Mouse (Mus musculus): ENCODE results near the gene Prkacb. TPM values are rescaled to one million over a fixed set of nuclear protein-coding genes. Genes with fewer than 3 reads are reported as not detected.

The Prkacb gene
- total and polyA plus RNA-seq, 3 experiments: 16.5 to 55.6 (median 31.8) TPM

DNA sequence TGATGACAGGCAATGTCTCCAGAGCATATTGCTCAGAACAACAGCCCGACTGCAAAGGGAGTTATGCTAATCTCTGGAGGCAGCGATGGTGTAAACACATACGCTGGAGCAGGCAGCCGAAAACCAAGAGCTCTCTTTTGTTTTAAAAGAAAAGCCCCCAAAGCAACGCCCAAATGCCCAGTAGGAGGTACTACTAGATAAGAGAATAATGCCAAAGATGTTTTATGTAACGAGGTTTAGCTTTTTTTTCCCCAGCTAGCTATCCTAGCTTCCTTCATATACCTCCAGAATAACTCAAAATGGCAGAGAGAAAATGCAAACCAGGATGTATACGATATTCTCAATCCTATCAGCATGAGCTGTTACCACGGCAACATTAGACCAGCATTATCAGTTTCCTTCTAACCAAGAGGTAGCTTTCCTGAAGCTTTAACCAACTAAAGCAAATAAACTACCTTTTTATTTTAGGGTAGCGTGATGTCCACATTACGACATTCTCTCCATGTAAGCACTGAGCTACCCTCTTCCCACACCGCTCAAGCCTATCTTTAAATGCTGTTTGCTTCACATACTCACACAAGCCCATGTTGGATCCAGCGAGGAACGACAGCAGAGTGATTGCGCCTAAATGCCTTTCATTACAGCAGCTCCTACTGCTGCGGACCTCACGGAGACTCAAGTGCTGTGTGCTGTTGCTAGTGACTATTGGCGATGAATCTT lies 42.7 kb downstream of the Prkacb start:
- TF ChIP-seq CHD1 (IDR thresholded peaks at IDR 0.05; ENCODE audit: low read depth, low read length): no peak
- no peak for TF ChIP-seq NELFE (IDR thresholded peaks at IDR 0.05; ENCODE audit: low read depth, low read length)
- no peak for TF ChIP-seq MAX (IDR thresholded peaks at IDR 0.05; ENCODE audit: low read length)
- Histone ChIP-seq H3K36me3 (ENCODE audit: control insufficient read depth in 1 of 2, insufficient read depth in 2 of 2, low read length in 2 of 2) (peaks cover 0 to 5% of the 10 kb centered on the region in 2 experiments; a peak in 2 of 4 replicates), H3K4me3 (ENCODE audit: control insufficient read depth in 1 of 2, insufficient read depth in 1 of 2, low read depth in 2 of 2, low read length in 2 of 2) (no peak overlapping the region), H3K79me2 (ENCODE audit: control insufficient read depth, insufficient read depth, low read length, poor library complexity) (no peaks in the 10 kb centered on the region; the same call in 1 of the 2 replicates), H3K27me3 (ENCODE audit: control insufficient read depth in 1 of 2, insufficient read depth in 2 of 2, low read length in 2 of 2) (no peaks in the 10 kb centered on the region), H3K4me1 (ENCODE audit: control insufficient read depth in 1 of 2, insufficient read depth in 2 of 2, low read length in 2 of 2) (peaks cover 4 to 9% of the 10 kb centered on the region in 2 experiments), H3K9ac (ENCODE audit: control insufficient read depth, low read depth, low read length, poor library complexity, severe bottlenecking) (no peak overlapping the region), H3K9me3 (replicated peaks; ENCODE audit: insufficient read depth, low read length) (no peaks in the 10 kb centered on the region), H3K27ac (ENCODE audit: control insufficient read depth, low read depth, low read length) (no peak overlapping the region)
- no peak for DNase-seq (ENCODE audit: low read depth, low spot score)

DNA sequence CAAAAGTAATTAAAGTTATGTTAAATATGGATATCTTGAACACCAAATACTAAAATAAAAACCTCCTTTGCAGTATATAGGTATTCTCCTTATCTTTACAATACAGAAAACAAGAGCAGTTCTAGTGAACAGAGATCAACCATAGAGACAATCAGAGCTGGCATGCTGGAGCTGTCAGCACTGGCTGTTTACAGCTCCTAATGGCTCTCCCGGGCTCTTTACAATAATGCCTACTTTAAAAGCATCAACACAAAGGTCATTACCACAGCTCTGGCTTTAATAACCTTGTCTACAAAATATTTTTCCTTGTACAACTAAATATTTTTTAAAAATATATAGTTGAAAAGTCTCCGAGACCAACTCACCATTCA lies 43.2 kb downstream of the Prkacb start:
- no peaks in the 10 kb centered on the region for H3K9me3 ChIP-seq (replicated peaks; ENCODE audit: insufficient read depth, low read length)
- no peak overlapping the region for H3K27ac ChIP-seq (ENCODE audit: control insufficient read depth, low read depth, low read length)
- H3K79me2 ChIP-seq (ENCODE audit: control insufficient read depth, insufficient read depth, low read length, poor library complexity): no peaks in the 10 kb centered on the region; the same call in 1 of the 2 replicates
- peaks cover 0 to 8% of the 10 kb centered on the region in 2 experiments; a peak in 2 of 4 replicates for H3K36me3 ChIP-seq (ENCODE audit: control insufficient read depth in 1 of 2, insufficient read depth in 2 of 2, low read length in 2 of 2)
- no peak overlapping the region for H3K9ac ChIP-seq (ENCODE audit: control insufficient read depth, low read depth, low read length, poor library complexity, severe bottlenecking)
- DNase-seq (ENCODE audit: low read depth, low spot score): no peak
- TF ChIP-seq TAL1 (IDR thresholded peaks at IDR 0.05; ENCODE audit: low read length) (no peak), MAFK (IDR thresholded peaks at IDR 0.05; ENCODE audit: borderline replicate concordance, low read depth, low read length) (no peak), BHLHE40 (IDR thresholded peaks at IDR 0.05; ENCODE audit: borderline replicate concordance, low read depth, low read length) (no peak), JUND (IDR thresholded peaks at IDR 0.05; ENCODE audit: low read depth, low read length) (no peak), UBTF (IDR thresholded peaks at IDR 0.05; ENCODE audit: borderline replicate concordance, insufficient read depth, low read depth, low read length) (no peak), MXI1 (IDR thresholded peaks at IDR 0.05; ENCODE audit: low read depth, low read length) (no peak), RCOR1 (IDR thresholded peaks at IDR 0.05; ENCODE audit: low read depth, low read length) (no peak), ZC3H11A (IDR thresholded peaks at IDR 0.05; ENCODE audit: low read depth, low read length) (no peak), GATA1 (IDR thresholded peaks at IDR 0.05; ENCODE audit: low read depth, low read length) (no peak), GABPA (IDR thresholded peaks at IDR 0.05; ENCODE audit: low read depth, low read length) (no peak)
- H3K27me3 ChIP-seq (ENCODE audit: control insufficient read depth in 1 of 2, insufficient read depth in 2 of 2, low read length in 2 of 2): no peaks in the 10 kb centered on the region
- H3K4me1 ChIP-seq (ENCODE audit: control insufficient read depth in 1 of 2, insufficient read depth in 2 of 2, low read length in 2 of 2): peaks cover 5 to 14% of the 10 kb centered on the region in 2 experiments
- no peak overlapping the region for H3K4me3 ChIP-seq (ENCODE audit: control insufficient read depth in 1 of 2, insufficient read depth in 1 of 2, low read depth in 2 of 2, low read length in 2 of 2)

DNA sequence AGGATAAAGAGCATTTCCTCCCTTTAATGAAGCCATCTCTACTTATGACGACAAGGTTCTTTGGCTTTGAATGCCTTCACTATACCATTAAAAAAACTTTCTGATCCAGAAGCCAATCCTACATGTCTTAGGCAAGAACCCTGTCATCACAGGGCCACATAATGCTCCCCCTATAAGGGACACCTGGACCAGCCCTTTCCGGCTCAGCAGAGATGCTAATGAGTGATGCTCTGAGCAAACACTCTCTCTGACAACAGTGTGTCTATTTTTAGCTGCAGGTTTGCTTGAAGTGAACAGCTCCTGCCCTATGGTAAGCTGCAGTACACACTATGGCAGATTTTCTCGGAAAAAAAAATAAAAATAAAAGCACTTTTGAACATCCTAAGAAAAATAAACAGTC lies 43.9 kb downstream of the Prkacb start:
- Histone ChIP-seq H3K9me3 (replicated peaks; ENCODE audit: insufficient read depth, low read length) (no peaks in the 10 kb centered on the region), H3K4me3 (ENCODE audit: control insufficient read depth in 1 of 2, insufficient read depth in 1 of 2, low read depth in 2 of 2, low read length in 2 of 2) (no peak overlapping the region), H3K79me2 (ENCODE audit: control insufficient read depth, insufficient read depth, low read length, poor library complexity) (no peaks in the 10 kb centered on the region; the same call in 1 of the 2 replicates), H3K27ac (ENCODE audit: control insufficient read depth, low read depth, low read length) (no peak overlapping the region), H3K36me3 (ENCODE audit: control insufficient read depth in 1 of 2, insufficient read depth in 2 of 2, low read length in 2 of 2) (peaks cover 0 to 14% of the 10 kb centered on the region in 2 experiments; a peak in 2 of 4 replicates), H3K27me3 (ENCODE audit: control insufficient read depth in 1 of 2, insufficient read depth in 2 of 2, low read length in 2 of 2) (no peaks in the 10 kb centered on the region), H3K4me1 (ENCODE audit: control insufficient read depth in 1 of 2, insufficient read depth in 2 of 2, low read length in 2 of 2) (peaks cover 10 to 19% of the 10 kb centered on the region in 2 experiments), H3K9ac (ENCODE audit: control insufficient read depth, low read depth, low read length, poor library complexity, severe bottlenecking) (no peak overlapping the region)
- DNase-seq (ENCODE audit: low read depth, low spot score): no peak
- TF ChIP-seq POLR2AphosphoS2 (IDR thresholded peaks at IDR 0.05; ENCODE audit: low read length): no peak
- TF ChIP-seq GABPA (IDR thresholded peaks at IDR 0.05; ENCODE audit: low read depth, low read length): no peak
- no peak for TF ChIP-seq GATA1 (IDR thresholded peaks at IDR 0.05; ENCODE audit: low read depth, low read length)
- TF ChIP-seq UBTF (IDR thresholded peaks at IDR 0.05; ENCODE audit: borderline replicate concordance, insufficient read depth, low read depth, low read length): no peak
- no peak for TF ChIP-seq CHD1 (IDR thresholded peaks at IDR 0.05; ENCODE audit: low read depth, low read length)
- TF ChIP-seq USF1 (IDR thresholded peaks at IDR 0.05; ENCODE audit: low read depth, low read length): no peak
- TF ChIP-seq TAL1 (IDR thresholded peaks at IDR 0.05; ENCODE audit: low read length): no peak
- TF ChIP-seq E2F4 (IDR thresholded peaks at IDR 0.05; ENCODE audit: borderline replicate concordance, low read depth, low read length): no peak
- TF ChIP-seq JUND (IDR thresholded peaks at IDR 0.05; ENCODE audit: low read depth, low read length): no peak
- TF ChIP-seq ZNF384 (IDR thresholded peaks at IDR 0.05; ENCODE audit: low read depth, low read length): no peak
- no peak for TF ChIP-seq USF2 (IDR thresholded peaks at IDR 0.05; ENCODE audit: borderline replicate concordance in 1 of 2, insufficient read depth in 1 of 2, low read depth in 1 of 2, low read length in 2 of 2)
- TF ChIP-seq SMC3 (IDR thresholded peaks at IDR 0.05; ENCODE audit: low read depth, low read length): no peak
- TF ChIP-seq POLR2A (IDR thresholded peaks at IDR 0.05; ENCODE audit: control insufficient read depth in 1 of 2, insufficient read depth in 1 of 2, low read depth in 1 of 2, low read length in 2 of 2, poor library complexity in 1 of 2): no peak
- no peak for TF ChIP-seq ZKSCAN1 (IDR thresholded peaks at IDR 0.05; ENCODE audit: low read depth, low read length)
- no peak for TF ChIP-seq SIN3A (IDR thresholded peaks at IDR 0.05; ENCODE audit: low read length)
- TF ChIP-seq ETS1 (IDR thresholded peaks at IDR 0.05; ENCODE audit: low read depth, low read length): no peak
- no peak for TF ChIP-seq MAX (IDR thresholded peaks at IDR 0.05; ENCODE audit: low read length)
- no peak for TF ChIP-seq RCOR1 (IDR thresholded peaks at IDR 0.05; ENCODE audit: low read depth, low read length)
- TF ChIP-seq TBP (IDR thresholded peaks at IDR 0.05; ENCODE audit: low read depth, low read length): no peak
